Mouse (Mus musculus): Measurements from ENCODE around the gene Abca3. TPM values are rescaled to one million over a fixed set of nuclear protein-coding genes. Genes with fewer than 3 reads are reported as not detected.

The Abca3 gene
- polyA plus RNA-seq, 1 experiment from 2014 or later, result 14.5 TPM

GRCm38 (mm10) chr17:24365863-24366262 lies 14.1 kb downstream of the Abca3 start:
- H3K4me3 ChIP-seq (ENCODE audit: low read depth, low read length), result no peak overlapping the region
- no peak overlapping the region for H3K9ac ChIP-seq (ENCODE audit: low read length)
- ATAC-seq (no peak), DNase-seq (ENCODE audit: low spot score) (no peak)
- H3K4me2 ChIP-seq (ENCODE audit: low read length), result no peak overlapping the region
- no peaks in the 10 kb centered on the region for H3K27me3 ChIP-seq (replicated peaks; ENCODE audit: control insufficient read depth, insufficient read depth, low read length)
- 63% methylated on average over 13 of the region's 13 CpGs for whole genome bisulfite sequencing
- H3K9me3 ChIP-seq (replicated peaks; ENCODE audit: control insufficient read depth, low read length), result no peaks in the 10 kb centered on the region
- no peaks in the 10 kb centered on the region for H3K4me1 ChIP-seq (ENCODE audit: control insufficient read depth, insufficient read depth, low read length)
- H3K27ac ChIP-seq (ENCODE audit: low read depth, low read length), result no peak overlapping the region
- peaks cover 27% of the 10 kb centered on the region for H3K36me3 ChIP-seq (ENCODE audit: control insufficient read depth, insufficient read depth, low read length)

GRCm38 (mm10) chr17:24375094-24375712 lies 23.5 kb downstream of the Abca3 start:
- no peak overlapping the region for H3K4me2 ChIP-seq (ENCODE audit: low read length)
- no peaks in the 10 kb centered on the region for H3K4me1 ChIP-seq (ENCODE audit: control insufficient read depth, insufficient read depth, low read length)
- no peaks in the 10 kb centered on the region for H3K27me3 ChIP-seq (replicated peaks; ENCODE audit: control insufficient read depth, insufficient read depth, low read length)
- no peak overlapping the region for H3K4me3 ChIP-seq (ENCODE audit: low read depth, low read length)
- no peak for ATAC-seq
- H3K9me3 ChIP-seq (replicated peaks; ENCODE audit: control insufficient read depth, low read length), result no peaks in the 10 kb centered on the region
- peaks cover 68% of the 10 kb centered on the region for H3K36me3 ChIP-seq (ENCODE audit: control insufficient read depth, insufficient read depth, low read length)
- H3K27ac ChIP-seq (ENCODE audit: low read depth, low read length), result no peak overlapping the region
- DNase-seq (ENCODE audit: low spot score), result no peak
- no peak overlapping the region for H3K9ac ChIP-seq (ENCODE audit: low read length)
- 82% methylated on average over 4 of the region's 5 CpGs for WGBS

- DNase-seq (ENCODE audit: low spot score) (no peak), ATAC-seq (no peak)
- no peaks in the 10 kb centered on the region for H3K27me3 ChIP-seq (replicated peaks; ENCODE audit: control insufficient read depth, insufficient read depth, low read length)
- no peak overlapping the region for H3K27ac ChIP-seq (ENCODE audit: low read depth, low read length)
- 93% methylated on average over 6 of the region's 6 CpGs for WGBS
- H3K36me3 ChIP-seq (ENCODE audit: control insufficient read depth, insufficient read depth, low read length), result peaks cover 64% of the 10 kb centered on the region
- no peaks in the 10 kb centered on the region for H3K4me1 ChIP-seq (ENCODE audit: control insufficient read depth, insufficient read depth, low read length)
- no peaks in the 10 kb centered on the region for H3K9me3 ChIP-seq (replicated peaks; ENCODE audit: control insufficient read depth, low read length)
- H3K9ac ChIP-seq (ENCODE audit: low read length), result no peak overlapping the region
- H3K4me2 ChIP-seq (ENCODE audit: low read length), result no peak overlapping the region
- no peak overlapping the region for H3K4me3 ChIP-seq (ENCODE audit: low read depth, low read length)
Observed at GRCm38 (mm10) chr17:24375886-24376285, 24.1 kb downstream of the Abca3 start.

- 96% methylated on average over 2 of the region's 2 CpGs for WGBS
- no peak overlapping the region for H3K9ac ChIP-seq (ENCODE audit: low read length)
- H3K27me3 ChIP-seq (replicated peaks; ENCODE audit: control insufficient read depth, insufficient read depth, low read length), result no peaks in the 10 kb centered on the region
- H3K36me3 ChIP-seq (ENCODE audit: control insufficient read depth, insufficient read depth, low read length), result peaks cover 74% of the 10 kb centered on the region
- no peak overlapping the region for H3K4me3 ChIP-seq (ENCODE audit: low read depth, low read length)
- H3K4me2 ChIP-seq (ENCODE audit: low read length), result no peak overlapping the region
- ATAC-seq, result no peak
- no peak overlapping the region for H3K27ac ChIP-seq (ENCODE audit: low read depth, low read length)
- no peak for DNase-seq (ENCODE audit: low spot score)
- H3K9me3 ChIP-seq (replicated peaks; ENCODE audit: control insufficient read depth, low read length), result no peaks in the 10 kb centered on the region
- H3K4me1 ChIP-seq (ENCODE audit: control insufficient read depth, insufficient read depth, low read length), result no peaks in the 10 kb centered on the region
Observed at GRCm38 (mm10) chr17:24378496-24378895, 26.7 kb downstream of the Abca3 start.

GRCm38 (mm10) chr17:24383789-24384188 lies 32.0 kb downstream of the Abca3 start:
- Histone ChIP-seq H3K27ac (ENCODE audit: low read depth, low read length) (no peak overlapping the region), H3K9ac (ENCODE audit: low read length) (no peak overlapping the region), H3K9me3 (replicated peaks; ENCODE audit: control insufficient read depth, low read length) (no peaks in the 10 kb centered on the region), H3K36me3 (ENCODE audit: control insufficient read depth, insufficient read depth, low read length) (peaks cover 82% of the 10 kb centered on the region), H3K4me1 (ENCODE audit: control insufficient read depth, insufficient read depth, low read length) (no peaks in the 10 kb centered on the region), H3K4me2 (ENCODE audit: low read length) (no peak overlapping the region), H3K4me3 (ENCODE audit: low read depth, low read length) (no peak overlapping the region), H3K27me3 (replicated peaks; ENCODE audit: control insufficient read depth, insufficient read depth, low read length) (no peaks in the 10 kb centered on the region)
- 92% methylated on average over 8 of the region's 8 CpGs for WGBS
- ATAC-seq (no peak), DNase-seq (ENCODE audit: low spot score) (no peak)

GRCm38 (mm10) chr17:24388711-24389110 lies 37.0 kb downstream of the Abca3 start:
- Histone ChIP-seq H3K27me3 (replicated peaks; ENCODE audit: control insufficient read depth, insufficient read depth, low read length) (no peaks in the 10 kb centered on the region), H3K4me3 (ENCODE audit: low read depth, low read length) (no peak overlapping the region), H3K36me3 (ENCODE audit: control insufficient read depth, insufficient read depth, low read length) (peaks cover 76% of the 10 kb centered on the region), H3K4me1 (ENCODE audit: control insufficient read depth, insufficient read depth, low read length) (no peaks in the 10 kb centered on the region), H3K9ac (ENCODE audit: low read length) (no peak overlapping the region), H3K4me2 (ENCODE audit: low read length) (no peak overlapping the region), H3K27ac (ENCODE audit: low read depth, low read length) (no peak overlapping the region), H3K9me3 (replicated peaks; ENCODE audit: control insufficient read depth, low read length) (no peaks in the 10 kb centered on the region)
- ATAC-seq, result no peak
- WGBS, result 82% methylated on average over 5 of the region's 5 CpGs
- DNase-seq (ENCODE audit: low spot score), result no peak

GRCm38 (mm10) chr17:24389865-24390264 lies 38.1 kb downstream of the Abca3 start:
- Histone ChIP-seq H3K9me3 (replicated peaks; ENCODE audit: control insufficient read depth, low read length) (no peaks in the 10 kb centered on the region), H3K9ac (ENCODE audit: low read length) (no peak overlapping the region), H3K4me3 (ENCODE audit: low read depth, low read length) (no peak overlapping the region), H3K27me3 (replicated peaks; ENCODE audit: control insufficient read depth, insufficient read depth, low read length) (no peaks in the 10 kb centered on the region), H3K27ac (ENCODE audit: low read depth, low read length) (no peak overlapping the region), H3K36me3 (ENCODE audit: control insufficient read depth, insufficient read depth, low read length) (peaks cover 67% of the 10 kb centered on the region), H3K4me2 (ENCODE audit: low read length) (no peak overlapping the region), H3K4me1 (ENCODE audit: control insufficient read depth, insufficient read depth, low read length) (no peaks in the 10 kb centered on the region)
- ATAC-seq, result no peak
- WGBS, result 5% methylated on average over 2 of the region's 2 CpGs
- peak; percentile 66 for DNase-seq (ENCODE audit: low spot score)

- Histone ChIP-seq H3K9ac (ENCODE audit: low read length) (no peak overlapping the region), H3K4me2 (ENCODE audit: low read length) (no peak overlapping the region), H3K4me1 (ENCODE audit: control insufficient read depth, insufficient read depth, low read length) (no peaks in the 10 kb centered on the region), H3K36me3 (ENCODE audit: control insufficient read depth, insufficient read depth, low read length) (peaks cover 55% of the 10 kb centered on the region), H3K27ac (ENCODE audit: low read depth, low read length) (no peak overlapping the region), H3K9me3 (replicated peaks; ENCODE audit: control insufficient read depth, low read length) (no peaks in the 10 kb centered on the region), H3K4me3 (ENCODE audit: low read depth, low read length) (no peak overlapping the region), H3K27me3 (replicated peaks; ENCODE audit: control insufficient read depth, insufficient read depth, low read length) (no peaks in the 10 kb centered on the region)
- DNase-seq (ENCODE audit: low spot score) (peak; percentile 5), ATAC-seq (no peak)
- 69% methylated on average over 8 of the region's 8 CpGs for WGBS
Observed at GRCm38 (mm10) chr17:24391149-24391548, 39.4 kb downstream of the Abca3 start.

GRCm38 (mm10) chr17:24393527-24393926 lies 41.8 kb downstream of the Abca3 start:
- Histone ChIP-seq H3K9ac (ENCODE audit: low read length) (no peak overlapping the region), H3K4me2 (ENCODE audit: low read length) (no peak overlapping the region), H3K4me3 (ENCODE audit: low read depth, low read length) (no peak overlapping the region), H3K4me1 (ENCODE audit: control insufficient read depth, insufficient read depth, low read length) (no peaks in the 10 kb centered on the region), H3K27me3 (replicated peaks; ENCODE audit: control insufficient read depth, insufficient read depth, low read length) (no peaks in the 10 kb centered on the region), H3K9me3 (replicated peaks; ENCODE audit: control insufficient read depth, low read length) (no peaks in the 10 kb centered on the region), H3K36me3 (ENCODE audit: control insufficient read depth, insufficient read depth, low read length) (peaks cover 49% of the 10 kb centered on the region), H3K27ac (ENCODE audit: low read depth, low read length) (no peak overlapping the region)
- DNase-seq (ENCODE audit: low spot score), result no peak
- 38% methylated on average over 4 of the region's 4 CpGs for WGBS
- ATAC-seq, result no peak

Data from forebrain, embryonic 14.5 days (tissue).